Mouse (Mus musculus): ENCODE measurements around the gene Tbx10.

DNA sequence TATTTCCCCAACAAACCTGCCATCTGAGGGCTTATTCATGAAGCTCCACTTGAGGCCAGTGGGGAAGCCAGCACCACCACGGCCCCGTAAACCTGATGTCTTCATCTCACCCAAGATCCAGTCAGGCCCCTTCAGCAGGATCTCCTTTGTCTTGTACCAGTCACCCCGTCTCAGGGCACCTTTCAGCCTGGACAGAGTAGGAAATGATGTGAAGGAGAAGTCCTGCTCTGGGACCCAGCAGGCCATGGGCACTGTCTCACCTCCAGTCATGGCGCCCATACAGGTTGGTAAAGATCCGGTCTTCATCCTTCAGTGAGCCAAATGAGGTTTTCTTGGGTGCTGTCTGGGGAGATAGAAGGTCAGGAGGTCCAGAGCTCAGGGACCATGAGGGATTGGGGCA is 18.5 kb downstream of the Tbx10 start:
- TF ChIP-seq CTCF (conservative IDR thresholded peaks at IDR 0.05; ENCODE audit: low read length) (no peak), POU5F1 (IDR thresholded peaks at IDR 0.05; ENCODE audit: borderline replicate concordance, low read length) (no peak), NANOG (IDR thresholded peaks at IDR 0.05; ENCODE audit: borderline replicate concordance, low read length) (no peak)

All from E14TG2a.4 (cell line).